Mouse (Mus musculus): Measurements from ENCODE around the gene Entpd8. TPM values are rescaled to one million over a fixed set of nuclear protein-coding genes. Genes with fewer than 3 reads are reported as not detected.
A peak's percentile ranks its signal among the peaks of the same experiment; 100 is the strongest.

Entpd8 gene
- polyA plus RNA-seq, 1 experiment from 2014 or later, result 8.0 TPM

GRCm38 (mm10) chr2:25055409-25056155 lies 24.5 kb upstream of the Entpd8 start:
- ATAC-seq (ENCODE audit: low read depth), result no peak
- Histone ChIP-seq H3K4me2 (ENCODE audit: low read depth, low read length) (no peak overlapping the region), H3K27me3 (ENCODE audit: control insufficient read depth, insufficient read depth, low read depth, low read length) (no peaks in the 10 kb centered on the region), H3K4me1 (ENCODE audit: control insufficient read depth, low read depth, low read length) (peaks cover 12% of the 10 kb centered on the region), H3K4me3 (ENCODE audit: low read depth, low read length) (no peak overlapping the region), H3K27ac (ENCODE audit: low read length) (no peak overlapping the region), H3K36me3 (ENCODE audit: control insufficient read depth, insufficient read depth) (peaks cover 3% of the 10 kb centered on the region; the same call in 1 of the 2 replicates), H3K9me3 (replicated peaks; ENCODE audit: control insufficient read depth, low read length) (no peaks in the 10 kb centered on the region), H3K9ac (ENCODE audit: low read depth, low read length) (no peak overlapping the region)
- 79% methylated on average over 21 of the region's 21 CpGs for WGBS (ENCODE audit: insufficient replicate concordance)

GRCm38 (mm10) chr2:25058926-25059325 lies 21.2 kb upstream of the Entpd8 start:
- Histone ChIP-seq H3K4me2 (ENCODE audit: low read depth, low read length) (no peak overlapping the region), H3K9me3 (replicated peaks; ENCODE audit: control insufficient read depth, low read length) (no peaks in the 10 kb centered on the region), H3K9ac (ENCODE audit: low read depth, low read length) (no peak overlapping the region), H3K4me3 (ENCODE audit: low read depth, low read length) (no peak overlapping the region), H3K4me1 (ENCODE audit: control insufficient read depth, low read depth, low read length) (peaks cover 10% of the 10 kb centered on the region), H3K36me3 (ENCODE audit: control insufficient read depth, insufficient read depth) (no peaks in the 10 kb centered on the region), H3K27ac (ENCODE audit: low read length) (no peak overlapping the region), H3K27me3 (ENCODE audit: control insufficient read depth, insufficient read depth, low read depth, low read length) (no peaks in the 10 kb centered on the region)
- no peak for ATAC-seq (ENCODE audit: low read depth)
- 73% methylated on average over 7 of the region's 7 CpGs for WGBS (ENCODE audit: insufficient replicate concordance)

- H3K4me1 ChIP-seq (ENCODE audit: control insufficient read depth, low read depth, low read length), result no peaks in the 10 kb centered on the region
- no peak overlapping the region for H3K9ac ChIP-seq (ENCODE audit: low read depth, low read length)
- ATAC-seq (ENCODE audit: low read depth), result peak; percentile 43; the same call in 1 of the 2 replicates
- no peaks in the 10 kb centered on the region for H3K9me3 ChIP-seq (replicated peaks; ENCODE audit: control insufficient read depth, low read length)
- no peak overlapping the region for H3K4me2 ChIP-seq (ENCODE audit: low read depth, low read length)
- H3K27ac ChIP-seq (ENCODE audit: low read length), result no peak overlapping the region
- no peaks in the 10 kb centered on the region; the same call in 1 of the 2 replicates for H3K36me3 ChIP-seq (ENCODE audit: control insufficient read depth, insufficient read depth)
- H3K4me3 ChIP-seq (ENCODE audit: low read depth, low read length), result no peak overlapping the region
- 72% methylated on average over 5 of the region's 5 CpGs for WGBS (ENCODE audit: insufficient replicate concordance)
- no peaks in the 10 kb centered on the region for H3K27me3 ChIP-seq (ENCODE audit: control insufficient read depth, insufficient read depth, low read depth, low read length)
Measured at GRCm38 (mm10) chr2:25063523-25063922, 16.6 kb upstream of the Entpd8 start.

GRCm38 (mm10) chr2:25064285-25064684 lies 15.8 kb upstream of the Entpd8 start:
- 27% methylated on average over 1 of the region's 1 CpGs for WGBS (ENCODE audit: insufficient replicate concordance)
- Histone ChIP-seq H3K36me3 (ENCODE audit: control insufficient read depth, insufficient read depth) (no peaks in the 10 kb centered on the region; the same call in 1 of the 2 replicates), H3K4me1 (ENCODE audit: control insufficient read depth, low read depth, low read length) (no peaks in the 10 kb centered on the region; the same call in 1 of the 2 replicates), H3K9me3 (replicated peaks; ENCODE audit: control insufficient read depth, low read length) (no peaks in the 10 kb centered on the region), H3K9ac (ENCODE audit: low read depth, low read length) (no peak overlapping the region), H3K4me3 (ENCODE audit: low read depth, low read length) (no peak overlapping the region), H3K27me3 (ENCODE audit: control insufficient read depth, insufficient read depth, low read depth, low read length) (no peaks in the 10 kb centered on the region), H3K4me2 (ENCODE audit: low read depth, low read length) (no peak overlapping the region), H3K27ac (ENCODE audit: low read length) (no peak overlapping the region)
- peak; percentile 35; the same call in 1 of the 2 replicates for ATAC-seq (ENCODE audit: low read depth)

- Histone ChIP-seq H3K4me1 (ENCODE audit: control insufficient read depth, low read depth, low read length) (no peaks in the 10 kb centered on the region; the same call in 1 of the 2 replicates), H3K4me2 (ENCODE audit: low read depth, low read length) (no peak overlapping the region), H3K27me3 (ENCODE audit: control insufficient read depth, insufficient read depth, low read depth, low read length) (no peaks in the 10 kb centered on the region), H3K36me3 (ENCODE audit: control insufficient read depth, insufficient read depth) (no peaks in the 10 kb centered on the region; the same call in 1 of the 2 replicates), H3K9me3 (replicated peaks; ENCODE audit: control insufficient read depth, low read length) (no peaks in the 10 kb centered on the region), H3K9ac (ENCODE audit: low read depth, low read length) (no peak overlapping the region), H3K4me3 (ENCODE audit: low read depth, low read length) (no peak overlapping the region), H3K27ac (ENCODE audit: low read length) (no peak overlapping the region)
- no peak for ATAC-seq (ENCODE audit: low read depth)
Measured at GRCm38 (mm10) chr2:25065537-25065936, 14.6 kb upstream of the Entpd8 start.

GRCm38 (mm10) chr2:25066552-25066951 lies 13.6 kb upstream of the Entpd8 start:
- H3K4me2 ChIP-seq (ENCODE audit: low read depth, low read length), result no peak overlapping the region
- H3K27ac ChIP-seq (ENCODE audit: low read length), result no peak overlapping the region
- no peak overlapping the region for H3K4me3 ChIP-seq (ENCODE audit: low read depth, low read length)
- ATAC-seq (ENCODE audit: low read depth), result no peak
- 60% methylated on average over 4 of the region's 4 CpGs for WGBS (ENCODE audit: insufficient replicate concordance)
- no peaks in the 10 kb centered on the region; the same call in 1 of the 2 replicates for H3K36me3 ChIP-seq (ENCODE audit: control insufficient read depth, insufficient read depth)
- no peak overlapping the region for H3K9ac ChIP-seq (ENCODE audit: low read depth, low read length)
- no peaks in the 10 kb centered on the region; the same call in 1 of the 2 replicates for H3K4me1 ChIP-seq (ENCODE audit: control insufficient read depth, low read depth, low read length)
- no peaks in the 10 kb centered on the region for H3K9me3 ChIP-seq (replicated peaks; ENCODE audit: control insufficient read depth, low read length)
- H3K27me3 ChIP-seq (ENCODE audit: control insufficient read depth, insufficient read depth, low read depth, low read length), result no peaks in the 10 kb centered on the region

GRCm38 (mm10) chr2:25069537-25069936 lies 10.6 kb upstream of the Entpd8 start:
- Histone ChIP-seq H3K36me3 (ENCODE audit: control insufficient read depth, insufficient read depth) (no peaks in the 10 kb centered on the region; the same call in 1 of the 2 replicates), H3K4me3 (ENCODE audit: low read depth, low read length) (no peak overlapping the region)

GRCm38 (mm10) chr2:25072398-25072797 lies 7.7 kb upstream of the Entpd8 start:
- Histone ChIP-seq H3K27me3 (ENCODE audit: control insufficient read depth, insufficient read depth, low read depth, low read length) (no peaks in the 10 kb centered on the region), H3K9ac (ENCODE audit: low read depth, low read length) (no peak overlapping the region), H3K9me3 (replicated peaks; ENCODE audit: control insufficient read depth, low read length) (no peaks in the 10 kb centered on the region), H3K27ac (ENCODE audit: low read length) (no peak overlapping the region), H3K4me3 (ENCODE audit: low read depth, low read length) (no peak overlapping the region), H3K4me2 (ENCODE audit: low read depth, low read length) (no peak overlapping the region), H3K36me3 (ENCODE audit: control insufficient read depth, insufficient read depth) (no peaks in the 10 kb centered on the region), H3K4me1 (ENCODE audit: control insufficient read depth, low read depth, low read length) (no peaks in the 10 kb centered on the region; the same call in 1 of the 2 replicates)
- 75% methylated on average over 4 of the region's 4 CpGs for WGBS (ENCODE audit: insufficient replicate concordance)
- ATAC-seq (ENCODE audit: low read depth), result no peak

More at GRCm38 (mm10) chr2:25069537-25069936, 10.6 kb upstream of the Entpd8 start:
- Histone ChIP-seq H3K9me3 (replicated peaks; ENCODE audit: control insufficient read depth, low read length) (no peaks in the 10 kb centered on the region), H3K27me3 (ENCODE audit: control insufficient read depth, insufficient read depth, low read depth, low read length) (no peaks in the 10 kb centered on the region), H3K27ac (ENCODE audit: low read length) (no peak overlapping the region), H3K4me1 (ENCODE audit: control insufficient read depth, low read depth, low read length) (no peaks in the 10 kb centered on the region; the same call in 1 of the 2 replicates), H3K4me2 (ENCODE audit: low read depth, low read length) (no peak overlapping the region), H3K9ac (ENCODE audit: low read depth, low read length) (no peak overlapping the region; the same call in 1 of the 2 replicates)
- no peak for ATAC-seq (ENCODE audit: low read depth)
- WGBS (ENCODE audit: insufficient replicate concordance), result 42% methylated on average over 4 of the region's 4 CpGs

- WGBS (ENCODE audit: insufficient replicate concordance), result 46% methylated on average over 4 of the region's 4 CpGs
- H3K9me3 ChIP-seq (replicated peaks; ENCODE audit: control insufficient read depth, low read length), result no peaks in the 10 kb centered on the region
- H3K4me1 ChIP-seq (ENCODE audit: control insufficient read depth, low read depth, low read length), result no peaks in the 10 kb centered on the region
- H3K4me2 ChIP-seq (ENCODE audit: low read depth, low read length), result no peak overlapping the region
- no peak overlapping the region for H3K4me3 ChIP-seq (ENCODE audit: low read depth, low read length)
- no peaks in the 10 kb centered on the region for H3K36me3 ChIP-seq (ENCODE audit: control insufficient read depth, insufficient read depth)
- no peak overlapping the region for H3K9ac ChIP-seq (ENCODE audit: low read depth, low read length)
- no peak for ATAC-seq (ENCODE audit: low read depth)
- H3K27me3 ChIP-seq (ENCODE audit: control insufficient read depth, insufficient read depth, low read depth, low read length), result no peaks in the 10 kb centered on the region
- no peak overlapping the region for H3K27ac ChIP-seq (ENCODE audit: low read length)
Measured at GRCm38 (mm10) chr2:25075506-25075905, 4.6 kb upstream of the Entpd8 start.

Measured in liver, embryonic 16.5 days (tissue).